Mouse (Mus musculus) splenic B cell, adult 2 months (primary cell): ENCODE results near the gene Cmss1.
"Not testable (repeated sequence)": the region's sequence is repeated elsewhere in the genome, so short reads cannot be mapped to it uniquely, and the experiment has no call there.

Experiments
- DNase-seq: peaks from one replicate; pipeline ENCODE4 v3.0.0-alpha.2; 2011; ENCODE audit warnings: low read depth, low spot score
- H3K27me3 ChIP-seq: 2 replicates; pipeline ENCODE4 v1.6.1; 2012; ENCODE audit warnings: mild to moderate bottlenecking, low read length, moderate library complexity, mixed read lengths; ENCODE audit not compliant: control insufficient read depth, poor library complexity, insufficient read depth, severe bottlenecking
- H3K36me3 ChIP-seq: 2 replicates; pipeline ENCODE4 v1.6.1; 2012; ENCODE audit warnings: mild to moderate bottlenecking, low read length, moderate library complexity, mixed read lengths; ENCODE audit not compliant: control insufficient read depth, poor library complexity, insufficient read depth, severe bottlenecking

Cmss1 gene

GRCm38 (mm10) chr16:57398387-57399214 lies 208.1 kb downstream of the Cmss1 start:
- Histone ChIP-seq H3K36me3 (no peaks in the 10 kb centered on the region), H3K27me3 (no peaks in the 10 kb centered on the region)
- DNase-seq = peak; percentile 82

- Histone ChIP-seq H3K36me3 (no peaks in the 10 kb centered on the region), H3K27me3 (no peaks in the 10 kb centered on the region)
- no peak for DNase-seq
These were observed 208.8 kb downstream of the Cmss1 start for GRCm38 (mm10) chr16:57397845-57398244.

DNA sequence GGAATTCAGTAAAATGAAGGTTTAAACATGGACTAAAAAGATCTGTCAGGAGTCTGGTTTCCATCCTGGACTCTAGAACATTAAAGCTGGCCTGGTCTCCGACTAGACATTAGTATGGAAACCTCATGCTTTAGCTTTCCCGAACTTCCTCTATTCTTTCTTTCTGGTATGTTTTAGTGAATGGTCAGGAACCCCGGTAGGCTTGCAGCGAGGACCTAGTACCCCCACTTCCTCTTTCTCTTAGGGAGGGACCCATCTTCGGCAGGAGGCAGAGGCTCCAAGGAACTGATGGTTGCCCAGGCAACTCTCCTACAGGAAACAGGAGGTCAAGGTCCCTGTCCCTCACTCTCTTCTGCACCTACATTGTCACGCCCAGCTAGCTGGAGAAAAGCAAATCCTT lies 210.4 kb downstream of the Cmss1 start:
- Histone ChIP-seq H3K36me3 (no peaks in the 10 kb centered on the region), H3K27me3 (no peaks in the 10 kb centered on the region)
- DNase-seq = peak; percentile 31

GRCm38 (mm10) chr16:57393161-57393560 lies 213.5 kb downstream of the Cmss1 start:
- Histone ChIP-seq H3K36me3 (no peaks in the 10 kb centered on the region), H3K27me3 (no peaks in the 10 kb centered on the region)
- peak; percentile 36 for DNase-seq

DNA sequence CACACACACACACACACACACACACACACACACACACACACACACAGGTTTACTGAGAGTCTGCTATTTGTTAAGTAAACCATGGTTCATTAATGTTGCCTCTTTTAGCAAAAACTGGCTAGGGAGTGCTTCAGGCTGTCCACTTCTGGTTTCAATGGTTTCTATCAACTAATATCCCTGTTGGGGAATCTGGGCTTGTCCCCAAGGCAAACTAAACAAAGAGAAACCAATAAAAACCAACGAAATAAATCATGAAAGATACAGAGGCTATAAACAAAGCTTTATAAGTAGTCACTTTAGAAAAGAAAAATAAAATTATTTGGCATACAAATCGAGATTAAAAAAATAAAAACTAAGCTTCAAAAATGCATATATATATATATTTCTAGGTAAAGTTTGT lies 214.2 kb downstream of the Cmss1 start:
- no peaks in the 10 kb centered on the region for H3K36me3 ChIP-seq
- DNase-seq = no peak
- H3K27me3 ChIP-seq = no peaks in the 10 kb centered on the region

- DNase-seq, H3K27me3 ChIP-seq, H3K36me3 ChIP-seq: not testable (repeated sequence)
These were observed 215.5 kb downstream of the Cmss1 start for GRCm38 (mm10) chr16:57391171-57391570.

DNA sequence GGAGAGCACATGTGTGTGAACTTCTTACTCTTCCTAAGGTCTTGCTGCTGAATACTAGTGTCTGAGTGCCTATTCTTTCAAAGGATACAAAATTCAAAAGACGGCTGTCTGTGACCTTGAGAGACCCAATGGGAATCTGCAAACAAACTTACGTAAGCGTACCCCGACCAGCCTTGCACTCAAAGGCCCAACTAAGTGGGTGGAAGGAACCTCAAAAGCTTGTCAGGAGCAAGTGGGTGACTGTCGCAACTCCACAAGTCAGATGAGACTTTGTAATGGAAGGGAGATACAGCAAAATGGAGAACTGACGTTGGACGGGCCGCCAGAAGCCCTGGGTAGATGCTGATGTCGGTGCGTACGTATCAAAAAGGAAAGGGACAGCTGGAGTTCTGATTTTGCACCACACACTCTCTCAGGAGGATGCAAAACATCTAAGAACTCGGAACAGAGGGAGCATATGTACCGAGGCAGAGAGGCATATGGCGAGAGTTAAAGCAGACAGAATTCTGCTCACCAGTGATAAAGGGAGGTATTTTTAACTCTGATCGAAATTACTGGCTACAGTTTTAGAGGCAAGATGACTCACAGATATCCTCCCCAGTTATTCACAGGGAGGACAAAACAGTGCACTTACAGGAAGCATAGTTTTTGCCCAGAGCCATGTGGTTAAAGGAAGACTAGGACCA lies 217.0 kb downstream of the Cmss1 start:
- Histone ChIP-seq H3K27me3 (no peaks in the 10 kb centered on the region), H3K36me3 (no peaks in the 10 kb centered on the region)
- DNase-seq = no peak

GRCm38 (mm10) chr16:57384274-57384673 lies 222.4 kb downstream of the Cmss1 start:
- no peaks in the 10 kb centered on the region for H3K36me3 ChIP-seq
- H3K27me3 ChIP-seq = no peaks in the 10 kb centered on the region
- no peak for DNase-seq

DNA sequence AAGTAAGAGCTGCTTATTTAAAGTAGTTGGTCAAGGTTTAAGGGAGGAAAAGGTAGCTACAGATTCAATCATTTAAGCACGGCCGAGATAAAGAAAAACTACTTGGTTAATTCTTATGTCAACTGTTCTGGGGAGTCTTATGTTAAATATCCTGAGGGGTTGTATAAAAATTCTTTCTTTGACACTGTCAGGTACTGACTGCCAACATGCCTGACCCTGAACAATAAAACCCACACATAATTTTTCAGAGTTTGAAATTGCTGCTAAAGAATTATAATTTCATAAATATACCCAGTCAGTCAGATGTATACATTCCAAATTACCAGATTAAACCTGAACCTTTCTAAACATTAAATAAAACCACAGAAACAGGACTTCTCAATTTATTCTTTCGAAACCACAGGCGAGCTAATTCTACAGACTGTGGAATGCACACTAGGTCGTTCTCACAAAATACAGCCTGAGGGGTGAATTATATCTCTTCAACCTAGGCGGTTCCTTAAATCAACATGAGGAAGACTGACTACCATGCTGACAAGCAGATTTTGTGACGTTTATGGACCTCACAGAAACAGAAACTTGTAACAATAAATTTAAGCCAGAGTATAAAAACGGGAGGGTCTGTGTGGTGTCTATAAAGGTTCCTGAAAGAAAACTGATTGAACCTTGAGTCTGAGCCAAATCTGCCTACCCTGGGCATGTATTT lies 223.2 kb downstream of the Cmss1 start:
- H3K36me3 ChIP-seq = no peaks in the 10 kb centered on the region
- no peak for DNase-seq
- H3K27me3 ChIP-seq = no peaks in the 10 kb centered on the region

GRCm38 (mm10) chr16:57378631-57379330 lies 227.9 kb downstream of the Cmss1 start:
- no peaks in the 10 kb centered on the region for H3K27me3 ChIP-seq
- DNase-seq = no peak

GRCm38 (mm10) chr16:57375248-57375837 lies 231.3 kb downstream of the Cmss1 start:
- DNase-seq = no peak
- Histone ChIP-seq H3K36me3 (no peaks in the 10 kb centered on the region), H3K27me3 (no peaks in the 10 kb centered on the region)

More at GRCm38 (mm10) chr16:57378631-57379330, 227.9 kb downstream of the Cmss1 start:
- no peaks in the 10 kb centered on the region for H3K36me3 ChIP-seq

DNA sequence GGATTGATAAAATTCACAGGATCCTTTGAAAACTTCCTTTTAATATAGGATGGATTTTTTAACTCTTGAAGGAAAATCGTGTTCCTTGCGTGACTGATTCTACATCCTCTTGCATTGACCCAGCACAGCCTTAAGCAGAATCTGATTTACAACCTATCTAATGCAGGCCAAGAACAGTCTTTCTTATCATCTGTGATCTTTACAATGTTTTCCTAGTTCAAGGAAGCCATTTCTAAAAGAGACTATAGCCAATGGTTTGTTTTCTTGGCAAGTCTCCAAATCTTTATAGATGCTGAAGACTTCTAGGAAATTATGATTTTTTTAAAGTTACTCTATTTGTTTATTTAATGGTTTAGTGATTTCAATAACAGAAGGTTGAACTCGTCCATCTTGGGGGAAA lies 234.5 kb downstream of the Cmss1 start:
- no peaks in the 10 kb centered on the region for H3K36me3 ChIP-seq
- no peak for DNase-seq

DNA sequence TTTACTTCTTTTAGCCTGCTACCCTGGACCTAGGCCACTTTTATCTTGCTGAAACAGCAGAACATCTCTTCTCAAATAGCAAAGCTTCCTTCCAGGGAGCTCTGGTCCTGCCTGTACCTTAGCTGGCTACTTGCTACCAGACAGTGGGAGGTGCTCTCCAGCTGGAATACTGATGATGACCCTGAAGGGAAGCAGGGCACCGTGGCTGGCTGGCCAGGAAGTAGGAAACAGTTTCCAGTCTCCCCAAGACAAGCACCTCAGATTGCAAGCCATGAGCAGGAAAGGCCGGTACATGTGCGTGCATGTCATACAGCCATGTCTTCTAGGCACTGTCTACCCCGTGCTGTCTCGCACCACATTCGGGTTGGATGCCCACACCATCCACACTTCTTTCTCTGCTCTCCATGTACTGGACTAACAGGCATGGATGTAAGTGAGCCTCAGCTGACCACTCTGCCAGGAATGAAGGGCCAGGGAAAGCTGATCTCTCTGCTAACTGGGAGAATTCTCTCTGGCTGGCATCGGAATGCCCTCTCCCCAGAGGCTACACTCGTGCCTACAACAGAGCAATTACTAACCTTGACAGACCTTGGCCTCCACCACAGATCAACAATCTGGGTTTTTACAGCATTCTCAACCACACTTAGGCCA lies 236.7 kb downstream of the Cmss1 start:
- Histone ChIP-seq H3K36me3 (no peaks in the 10 kb centered on the region), H3K27me3 (no peaks in the 10 kb centered on the region)
- DNase-seq = no peak

More for the DNA sequence above, 234.5 kb downstream of the Cmss1 start:
- H3K27me3 ChIP-seq = no peaks in the 10 kb centered on the region
